ENCODE assay signal across 8 mouse cellular contexts in the genomic region with DNA sequence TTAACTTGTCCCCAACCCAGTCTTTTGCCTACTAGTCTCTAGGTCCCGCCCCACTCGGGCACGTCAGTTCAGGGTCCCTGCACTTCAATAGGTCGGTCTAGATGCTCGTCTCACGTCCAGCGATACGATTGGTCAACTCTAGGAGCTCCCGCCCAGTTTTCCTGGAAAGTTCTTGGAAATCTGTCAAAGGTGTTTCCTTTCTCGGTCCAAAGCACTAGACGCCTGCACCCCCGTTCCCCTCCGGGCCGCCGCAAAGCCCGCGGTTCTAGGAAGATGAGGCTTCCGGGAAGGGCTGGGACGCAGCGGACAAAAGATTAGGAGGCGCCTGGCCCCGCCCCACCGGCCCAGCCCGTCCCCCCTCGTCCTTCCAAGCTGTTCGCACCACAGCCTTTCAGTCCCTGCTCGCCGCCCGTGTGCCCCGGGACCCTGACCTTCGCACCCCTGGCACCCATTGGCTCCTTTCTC. TPM values are rescaled to one million over a fixed set of nuclear protein-coding genes. Genes with fewer than 3 reads are reported as not detected.
DNase-seq lines count a peak whose midpoint lies in the region; ATAC-seq and TF ChIP-seq lines count a peak whose summit lies in the region.

No protein-coding gene starts in this region.

- TF ChIP-seq CTCF in cortical plate, adult 2 months (IDR thresholded peaks at IDR 0.05; ENCODE audit: extremely low read depth, insufficient read depth, low read length) = no peak

- DNase-seq in gastrocnemius, adult 8-10 months (ENCODE audit: low spot score in 2 of 2) = peak; percentile 93 to 95
- DNase-seq in hindlimb bud, embryonic 11.5 days (ENCODE audit: extremely low spot score, low read depth, low spot score) = peak; percentile 94
- peak; percentile 88 to 97 for DNase-seq in left cerebral cortex, adult 8-10 months (ENCODE audit: low spot score in 2 of 2)
- peak; percentile 87 for DNase-seq in right cerebral cortex, postnatal 14 days
- DNase-seq in urinary bladder, postnatal 36 days (ENCODE audit: low spot score in 2 of 2) = peak; percentile 95 to 96

- no peak overlapping the region for H3K27ac ChIP-seq in cortical plate, adult 2 months (ENCODE audit: insufficient read depth, low read length)

- H3K27me3 ChIP-seq in megakaryocyte, embryonic 14.5 days (replicated peaks) = peaks cover 7% of the 10 kb centered on the region

- no peak for TF ChIP-seq POLR2A in cortical plate, adult 2 months (IDR thresholded peaks at IDR 0.05; ENCODE audit: extremely low read depth, insufficient read depth, low read length)

- no peaks in the 10 kb centered on the region for H3K9me3 ChIP-seq in megakaryocyte, embryonic 14.5 days

- peak overlapping the region; percentile 71 for H3K4me3 ChIP-seq in cortical plate, adult 2 months (ENCODE audit: insufficient read depth, low read length)
- H3K4me3 ChIP-seq in megakaryocyte, embryonic 14.5 days (replicated peaks) = peak overlapping the region; percentile 97

- ATAC-seq in activated CD4-positive, CD25-positive, alpha-beta regulatory T cell, adult 4 months = peak; percentile 53

- peaks cover 4% of the 10 kb centered on the region; the same call in 1 of the 2 replicates for H3K4me1 ChIP-seq in cortical plate, adult 2 months (ENCODE audit: control insufficient read depth, insufficient read depth, low read length)
- peaks cover 65% of the 10 kb centered on the region for H3K4me1 ChIP-seq in megakaryocyte, embryonic 14.5 days

- H3K36me3 ChIP-seq in megakaryocyte, embryonic 14.5 days (replicated peaks; ENCODE audit: low read length) = peaks cover 35% of the 10 kb centered on the region

RNA-seq across cellular contexts. Expression of a gene that starts 0.7 kb away (rescaled TPM):
- polyA plus RNA-seq in activated CD4-positive, CD25-positive, alpha-beta regulatory T cell, adult 4 months (2017; shearing (Covaris generic)) = 100 to 1,000 TPM; 116 to 135 TPM
- 4.6 and 5.7 TPM in 2 replicates for polyA plus RNA-seq in cortical plate, adult 2 months (2012; rRNA removed)
- 10 to 100 TPM in 3 of 4 experiments, 1 to 10 TPM in 1; 5.1 to 61.2 (median 22.7) TPM for total RNA-seq in gastrocnemius, adult 8-10 months (2022)
- 10 to 100 TPM in 1 of 4 experiments, 1 to 10 TPM in 3; 7.2 to 12.2 (median 9.2) TPM for total RNA-seq in left cerebral cortex, adult 8-10 months (2022)
- polyA plus RNA-seq in megakaryocyte, embryonic 14.5 days (2012; ENCODE audit: insufficient read depth, low replicate concordance) = 47.7 and 114 TPM in 2 replicates

RNA-seq across cellular contexts. Expression of a gene that starts 6.9 kb away (rescaled TPM):
- polyA plus RNA-seq in activated CD4-positive, CD25-positive, alpha-beta regulatory T cell, adult 4 months (2017; shearing (Covaris generic)) = 10 to 100 TPM; 57.5 to 62.0 TPM
- polyA plus RNA-seq in cortical plate, adult 2 months (2012; rRNA removed) = 4.4 and 5.1 TPM in 2 replicates
- 10 to 100 TPM; 33.6 to 41.0 (median 36.0) TPM for total RNA-seq in gastrocnemius, adult 8-10 months (2022)
- 1 to 10 TPM; 2.4 to 3.9 (median 3.2) TPM for total RNA-seq in left cerebral cortex, adult 8-10 months (2022)
- polyA plus RNA-seq in megakaryocyte, embryonic 14.5 days (2012; ENCODE audit: insufficient read depth, low replicate concordance) = 35.6 and 49.9 TPM in 2 replicates

RNA-seq across cellular contexts. Expression of a gene that starts 41.6 kb away (rescaled TPM):
- 10 to 100 TPM; 25.4 to 27.3 TPM for polyA plus RNA-seq in activated CD4-positive, CD25-positive, alpha-beta regulatory T cell, adult 4 months (2017; shearing (Covaris generic))
- polyA plus RNA-seq in cortical plate, adult 2 months (2012; rRNA removed) = 33.0 and 33.7 TPM in 2 replicates
- 10 to 100 TPM in 3 of 4 experiments, 1 to 10 TPM in 1; 9.6 to 16.3 (median 11.7) TPM for total RNA-seq in gastrocnemius, adult 8-10 months (2022)
- 10 to 100 TPM; 14.9 to 20.6 (median 18.7) TPM for total RNA-seq in left cerebral cortex, adult 8-10 months (2022)
- 8.1 TPM in 1 of 2 replicates, not detected in the other for polyA plus RNA-seq in megakaryocyte, embryonic 14.5 days (2012; ENCODE audit: insufficient read depth, low replicate concordance)

RNA-seq across cellular contexts. Expression of a gene that starts 43.9 kb away (rescaled TPM):
- polyA plus RNA-seq in activated CD4-positive, CD25-positive, alpha-beta regulatory T cell, adult 4 months (2017; shearing (Covaris generic)) = 1 to 10 TPM; 2.7 to 4.6 TPM
- 5.1 and 5.2 TPM in 2 replicates for polyA plus RNA-seq in cortical plate, adult 2 months (2012; rRNA removed)
- total RNA-seq in gastrocnemius, adult 8-10 months (2022) = 10 to 100 TPM; 29.0 to 53.2 (median 38.4) TPM
- 1 to 10 TPM; 5.6 to 7.1 (median 6.2) TPM for total RNA-seq in left cerebral cortex, adult 8-10 months (2022)
- polyA plus RNA-seq in megakaryocyte, embryonic 14.5 days (2012; ENCODE audit: insufficient read depth, low replicate concordance) = not detected in 2 replicates
